Mouse (Mus musculus): ENCODE measurements around the gene Ppef2. TPM values are rescaled to one million over a fixed set of nuclear protein-coding genes. Genes with fewer than 3 reads are reported as not detected.
A peak's percentile ranks its signal among the peaks of the same experiment; 100 is the strongest.

Ppef2 gene
- polyA plus RNA-seq, 1 experiment from 2014 or later, result 0.99 TPM

GRCm38 (mm10) chr5:92231836-92232235 is 24.2 kb downstream of the Ppef2 start:
- no peaks in the 10 kb centered on the region for H3K27me3 ChIP-seq (replicated peaks)
- 82% methylated on average over 10 of the region's 10 CpGs for WGBS
- H3K9me3 ChIP-seq, result no peaks in the 10 kb centered on the region
- no peaks in the 10 kb centered on the region for H3K4me1 ChIP-seq
- H3K4me2 ChIP-seq, result no peak overlapping the region
- ATAC-seq (replicated peaks), result no peak
- no peak overlapping the region for H3K27ac ChIP-seq
- H3K9ac ChIP-seq, result no peak overlapping the region
- H3K4me3 ChIP-seq, result no peak overlapping the region
- no peaks in the 10 kb centered on the region for H3K36me3 ChIP-seq (replicated peaks)

GRCm38 (mm10) chr5:92230306-92230705 is 25.8 kb downstream of the Ppef2 start:
- H3K27me3 ChIP-seq (replicated peaks), result no peaks in the 10 kb centered on the region
- H3K27ac ChIP-seq, result no peak overlapping the region
- ATAC-seq (replicated peaks), result no peak
- H3K4me3 ChIP-seq, result no peak overlapping the region
- H3K4me2 ChIP-seq, result no peak overlapping the region
- WGBS, result 89% methylated on average over 11 of the region's 11 CpGs
- H3K9ac ChIP-seq, result no peak overlapping the region
- no peaks in the 10 kb centered on the region for H3K4me1 ChIP-seq
- no peaks in the 10 kb centered on the region for H3K9me3 ChIP-seq
- H3K36me3 ChIP-seq (replicated peaks), result no peaks in the 10 kb centered on the region

- H3K27me3 ChIP-seq (replicated peaks), result no peaks in the 10 kb centered on the region
- no peak overlapping the region for H3K4me2 ChIP-seq
- WGBS, result 89% methylated on average over 3 of the region's 3 CpGs
- no peaks in the 10 kb centered on the region for H3K36me3 ChIP-seq (replicated peaks)
- no peak overlapping the region for H3K4me3 ChIP-seq
- no peaks in the 10 kb centered on the region for H3K9me3 ChIP-seq
- ATAC-seq (replicated peaks), result no peak
- no peak overlapping the region for H3K27ac ChIP-seq
- no peaks in the 10 kb centered on the region for H3K4me1 ChIP-seq
- H3K9ac ChIP-seq, result no peak overlapping the region
Observed at GRCm38 (mm10) chr5:92229514-92229913, 26.6 kb downstream of the Ppef2 start.

DNA sequence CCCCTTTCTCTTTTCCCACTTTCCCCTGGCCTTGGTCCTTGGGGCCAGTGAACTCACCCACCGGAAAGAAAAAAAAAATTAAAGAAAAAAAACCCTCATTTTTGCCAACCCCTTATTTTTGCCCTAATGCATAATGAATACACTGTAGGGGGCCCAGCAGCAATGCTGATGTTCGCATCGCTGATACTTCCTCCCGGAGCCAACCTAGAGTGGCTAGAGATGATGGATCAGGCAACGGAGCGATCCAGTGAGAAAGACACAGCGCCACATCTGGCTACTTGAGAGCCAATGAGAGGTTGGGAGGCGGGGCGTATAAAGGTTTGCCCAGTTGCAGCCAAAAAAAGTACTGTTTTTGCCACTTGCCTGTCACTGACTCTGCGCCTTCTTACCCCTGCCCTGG is 27.3 kb downstream of the Ppef2 start:
- 26% methylated on average over 10 of the region's 10 CpGs for WGBS
- Histone ChIP-seq H3K27ac (no peak overlapping the region), H3K4me1 (no peaks in the 10 kb centered on the region), H3K9ac (no peak overlapping the region), H3K4me3 (no peak overlapping the region), H3K9me3 (no peaks in the 10 kb centered on the region), H3K4me2 (no peak overlapping the region), H3K36me3 (replicated peaks) (no peaks in the 10 kb centered on the region), H3K27me3 (replicated peaks) (no peaks in the 10 kb centered on the region)
- ATAC-seq (replicated peaks), result no peak

DNA sequence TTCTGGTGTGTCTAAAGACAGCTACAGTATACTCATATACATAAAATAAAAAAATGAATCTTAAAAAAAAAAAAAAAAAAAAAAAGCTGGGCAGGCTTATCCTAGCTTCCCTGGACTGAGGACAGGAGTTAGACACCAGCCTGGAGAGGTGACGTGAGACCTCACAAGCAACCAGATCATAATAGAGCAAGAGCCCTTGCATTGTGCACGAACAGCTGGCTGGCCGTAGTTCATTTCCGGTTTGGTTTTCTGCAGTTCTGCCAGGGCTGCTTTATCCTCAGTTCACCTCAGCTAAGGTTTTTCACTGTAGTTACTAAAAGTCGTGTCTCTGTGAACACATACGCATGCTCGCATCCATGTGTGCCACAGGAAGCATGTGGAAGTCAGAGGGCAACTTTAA is 28.3 kb downstream of the Ppef2 start:
- Histone ChIP-seq H3K4me1 (no peaks in the 10 kb centered on the region), H3K27ac (no peak overlapping the region), H3K36me3 (replicated peaks) (no peaks in the 10 kb centered on the region), H3K27me3 (replicated peaks) (no peaks in the 10 kb centered on the region), H3K9ac (no peak overlapping the region), H3K9me3 (no peaks in the 10 kb centered on the region), H3K4me3 (no peak overlapping the region), H3K4me2 (no peak overlapping the region)
- no peak for ATAC-seq (replicated peaks)
- WGBS, result 83% methylated on average over 7 of the region's 7 CpGs

- Histone ChIP-seq H3K4me1 (peaks cover 13% of the 10 kb centered on the region), H3K4me3 (no peak overlapping the region), H3K27me3 (replicated peaks) (no peaks in the 10 kb centered on the region), H3K4me2 (no peak overlapping the region), H3K9ac (no peak overlapping the region), H3K9me3 (no peaks in the 10 kb centered on the region), H3K27ac (peak overlapping the region; percentile 53; the same call in 1 of the 2 replicates), H3K36me3 (replicated peaks) (no peaks in the 10 kb centered on the region)
- WGBS, result 94% methylated on average over 8 of the region's 8 CpGs
- no peak for ATAC-seq (replicated peaks)
Observed at GRCm38 (mm10) chr5:92220287-92220902, 35.7 kb downstream of the Ppef2 start.

- no peak overlapping the region for H3K4me3 ChIP-seq
- peaks cover 13% of the 10 kb centered on the region for H3K4me1 ChIP-seq
- peak overlapping the region; percentile 53 for H3K27ac ChIP-seq
- H3K9ac ChIP-seq, result no peak overlapping the region
- H3K9me3 ChIP-seq, result no peaks in the 10 kb centered on the region
- no peak overlapping the region; the same call in 1 of the 2 replicates for H3K4me2 ChIP-seq
- no peaks in the 10 kb centered on the region for H3K36me3 ChIP-seq (replicated peaks)
- WGBS, result 67% methylated on average over 6 of the region's 6 CpGs
- no peaks in the 10 kb centered on the region for H3K27me3 ChIP-seq (replicated peaks)
- ATAC-seq (replicated peaks), result peak; percentile 53; the same call in 1 of the 2 replicates
Observed at GRCm38 (mm10) chr5:92219826-92220225, 36.3 kb downstream of the Ppef2 start.

GRCm38 (mm10) chr5:92218915-92219793 is 36.9 kb downstream of the Ppef2 start:
- whole genome bisulfite sequencing, result 19% methylated on average over 17 of the region's 17 CpGs
- Histone ChIP-seq H3K4me1 (peaks cover 13% of the 10 kb centered on the region), H3K4me3 (no peak overlapping the region), H3K4me2 (peak overlapping the region; percentile 20), H3K9me3 (no peaks in the 10 kb centered on the region), H3K27ac (peak overlapping the region; percentile 53), H3K27me3 (replicated peaks) (no peaks in the 10 kb centered on the region), H3K9ac (no peak overlapping the region), H3K36me3 (replicated peaks) (no peaks in the 10 kb centered on the region)
- ATAC-seq (replicated peaks), result peak; percentile 95

GRCm38 (mm10) chr5:92215308-92215707 is 40.8 kb downstream of the Ppef2 start, which contains the start of gene U90926:
Gene U90926 (minus strand): TSS chr5:92215408.
- Histone ChIP-seq H3K9me3 (no peaks in the 10 kb centered on the region), H3K4me2 (no peak within 1 kb of the TSS), H3K36me3 (replicated peaks) (no peaks in the 10 kb centered on the region), H3K4me1 (peaks cover 13% of the 10 kb centered on the region), H3K27ac (no peak within 1 kb of the TSS), H3K4me3 (no peak within 1 kb of the TSS), H3K27me3 (replicated peaks) (no peaks in the 10 kb centered on the region), H3K9ac (no peak within 1 kb of the TSS)
- no peak for ATAC-seq (replicated peaks)
- WGBS, result 93% methylated on average over 4 of the region's 4 CpGs

DNA sequence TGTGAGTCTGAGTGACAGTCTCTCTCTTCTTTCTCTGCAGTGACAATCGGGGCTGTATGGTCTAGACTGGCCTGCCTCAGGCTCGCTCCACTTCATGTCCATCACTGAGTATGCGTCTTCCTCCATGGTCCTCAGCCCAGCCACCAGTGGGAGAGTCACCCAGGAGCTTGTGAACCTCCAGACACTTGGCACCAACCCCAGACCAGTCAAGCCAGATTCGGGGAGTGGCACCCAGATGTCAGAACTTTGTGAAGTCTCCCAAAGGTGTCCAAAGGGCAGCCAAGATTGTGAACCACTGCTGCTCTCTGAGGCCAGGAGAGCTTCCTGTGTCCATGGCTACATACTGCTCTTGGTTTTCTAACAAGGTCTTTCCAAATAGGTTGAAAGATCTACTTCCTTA is 43.8 kb downstream of the Ppef2 start:
- Histone ChIP-seq H3K27me3 (replicated peaks) (no peaks in the 10 kb centered on the region), H3K9ac (no peak overlapping the region), H3K4me3 (no peak overlapping the region), H3K36me3 (replicated peaks) (no peaks in the 10 kb centered on the region), H3K4me1 (no peaks in the 10 kb centered on the region), H3K27ac (no peak overlapping the region), H3K9me3 (no peaks in the 10 kb centered on the region), H3K4me2 (no peak overlapping the region)
- WGBS, result 89% methylated on average over 4 of the region's 4 CpGs
- no peak; the same call in 1 of the 2 replicates for ATAC-seq (replicated peaks)

DNA sequence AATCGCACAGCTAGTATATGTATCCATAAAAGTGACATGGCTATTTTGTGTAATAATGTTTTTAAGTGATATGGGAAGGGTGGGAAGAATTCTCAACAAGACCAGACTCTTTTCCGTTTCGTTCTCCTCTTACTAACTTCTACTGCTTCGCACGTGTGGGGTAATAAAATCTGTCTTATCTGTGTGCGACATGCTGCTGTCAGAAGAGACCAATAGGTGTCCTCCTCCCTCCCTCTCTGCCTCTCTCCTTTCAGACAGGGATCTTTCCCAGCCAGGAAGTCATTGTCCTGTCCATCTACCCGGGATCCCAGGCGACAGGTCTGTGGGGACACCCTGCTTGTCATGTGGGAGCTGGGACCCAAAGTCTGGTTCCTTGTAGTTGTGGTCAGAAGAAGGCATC is 45.9 kb downstream of the Ppef2 start:
- Histone ChIP-seq H3K27me3 (replicated peaks) (no peaks in the 10 kb centered on the region), H3K36me3 (replicated peaks) (no peaks in the 10 kb centered on the region), H3K27ac (no peak overlapping the region), H3K9ac (no peak overlapping the region), H3K4me2 (no peak overlapping the region), H3K9me3 (no peaks in the 10 kb centered on the region), H3K4me3 (no peak overlapping the region), H3K4me1 (no peaks in the 10 kb centered on the region)
- 82% methylated on average over 8 of the region's 8 CpGs for WGBS
- ATAC-seq (replicated peaks), result no peak

GRCm38 (mm10) chr5:92206121-92206520 is 50.0 kb downstream of the Ppef2 start:
- Histone ChIP-seq H3K4me3 (no peak overlapping the region), H3K9me3 (no peaks in the 10 kb centered on the region), H3K36me3 (replicated peaks) (peaks cover 30% of the 10 kb centered on the region), H3K4me2 (no peak overlapping the region), H3K27ac (no peak overlapping the region), H3K27me3 (replicated peaks) (no peaks in the 10 kb centered on the region), H3K9ac (no peak overlapping the region), H3K4me1 (no peaks in the 10 kb centered on the region)
- 96% methylated on average over 6 of the region's 6 CpGs for WGBS
- no peak for ATAC-seq (replicated peaks)
